Mouse (Mus musculus): ENCODE results near the gene Wfdc13.

Gene Wfdc13

DNA sequence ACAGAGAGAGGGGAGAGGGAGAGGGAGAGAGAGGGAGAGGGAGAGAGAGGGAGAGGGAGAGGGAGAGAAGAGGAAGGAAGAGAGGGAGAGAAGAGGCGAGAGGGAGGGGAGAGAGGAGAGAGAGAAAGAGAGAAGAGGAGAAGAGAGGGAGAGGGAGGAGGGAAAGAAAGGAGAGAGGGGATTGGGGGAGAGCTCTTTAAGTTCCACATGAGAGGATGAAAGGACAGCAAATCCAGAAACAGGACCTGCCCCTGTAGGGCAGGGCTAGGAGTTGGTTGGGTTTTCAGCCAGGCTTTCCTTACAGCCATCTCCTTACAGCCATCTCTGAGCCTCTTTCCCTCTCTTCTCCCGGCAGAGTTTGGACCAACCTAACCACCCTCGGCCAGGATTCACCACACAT is at the start of gene Wfdc13:
Wfdc13 (plus strand) TSS at position 301 of the 400 bp plus-strand sequence.
- no peak for DNase-seq (ENCODE audit: low read depth, low spot score)

DNA sequence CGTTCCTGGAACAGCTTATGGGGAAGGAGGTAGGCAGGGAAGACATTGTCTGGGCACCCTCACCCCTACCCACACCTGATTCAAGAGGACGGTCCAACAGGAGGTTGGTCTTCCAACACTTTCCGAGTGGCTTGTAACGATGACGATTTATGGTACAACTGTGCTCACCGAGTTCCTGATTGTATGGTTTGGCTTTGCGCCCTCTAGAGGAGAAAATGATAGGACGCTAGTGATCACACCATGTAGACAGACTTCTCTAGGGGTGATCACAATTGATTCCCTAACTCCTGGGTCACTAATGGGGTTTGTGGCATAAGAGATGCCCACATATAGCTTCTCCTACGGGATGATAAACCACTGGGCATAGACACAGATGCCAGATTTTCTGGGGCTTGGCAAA is 49.6 kb upstream of the Wfdc13 start:
- DNase-seq (ENCODE audit: low read depth, low spot score): peak; percentile 81

DNA sequence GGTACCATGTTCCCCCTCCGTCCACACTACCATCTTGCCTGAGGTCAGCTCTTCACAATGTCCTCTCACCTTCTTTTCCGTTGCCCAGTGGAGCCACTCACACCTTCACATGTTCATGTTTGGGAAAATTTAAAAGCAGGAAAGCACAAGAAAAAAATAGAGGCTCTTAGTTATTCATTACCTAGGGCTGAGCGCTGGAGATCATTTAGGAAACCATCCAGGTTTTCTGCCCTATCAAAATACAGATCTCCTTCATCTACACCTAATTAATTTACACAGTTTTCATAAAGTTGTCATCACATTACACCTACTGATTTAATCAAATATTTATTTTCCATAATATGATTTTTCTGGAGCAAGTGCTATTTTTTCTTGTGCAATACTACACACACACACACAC is 46.2 kb upstream of the Wfdc13 start, which contains the start of gene Wfdc16:
Wfdc16 (minus strand) TSS at position 101 of the 400 bp plus-strand sequence.
- DNase-seq (ENCODE audit: low read depth, low spot score): no peak

DNA sequence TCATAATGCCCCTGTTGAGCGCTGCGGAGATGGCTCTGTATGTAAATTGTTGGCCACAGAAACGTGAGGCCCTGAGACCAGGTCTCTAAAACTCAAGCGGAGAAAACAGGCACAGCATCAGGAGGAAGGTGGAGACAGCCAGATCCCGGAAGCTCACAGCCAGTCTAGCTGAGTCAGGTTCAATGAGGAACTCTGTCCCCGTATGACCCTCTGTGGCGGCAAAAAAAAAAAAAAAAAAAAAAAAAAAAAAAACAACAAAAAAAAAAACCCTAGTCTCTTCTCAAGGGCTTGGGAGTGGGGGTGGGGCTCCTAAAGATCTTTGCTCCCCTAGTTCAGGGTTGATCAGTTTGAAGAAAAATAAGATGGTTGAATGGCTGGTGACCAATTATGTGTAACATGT is 43.8 kb upstream of the Wfdc13 start:
- peak; percentile 62 for DNase-seq (ENCODE audit: low read depth, low spot score)

GRCm38 (mm10) chr2:164641881-164642673 is 42.8 kb upstream of the Wfdc13 start:
- peak; percentile 42 for DNase-seq (ENCODE audit: low read depth, low spot score)

- DNase-seq (ENCODE audit: low read depth, low spot score): peak; percentile 81
Measured at GRCm38 (mm10) chr2:164655858-164656257, 29.0 kb upstream of the Wfdc13 start, which contains the start of gene Wfdc10. Wfdc10 (plus strand) TSS chr2:164656046.

GRCm38 (mm10) chr2:164656483-164656882 is 28.4 kb upstream of the Wfdc13 start, which contains the start of gene Wfdc9:
Wfdc9 (minus strand) TSS chr2:164656583.
- no peak for DNase-seq (ENCODE audit: low read depth, low spot score)

DNA sequence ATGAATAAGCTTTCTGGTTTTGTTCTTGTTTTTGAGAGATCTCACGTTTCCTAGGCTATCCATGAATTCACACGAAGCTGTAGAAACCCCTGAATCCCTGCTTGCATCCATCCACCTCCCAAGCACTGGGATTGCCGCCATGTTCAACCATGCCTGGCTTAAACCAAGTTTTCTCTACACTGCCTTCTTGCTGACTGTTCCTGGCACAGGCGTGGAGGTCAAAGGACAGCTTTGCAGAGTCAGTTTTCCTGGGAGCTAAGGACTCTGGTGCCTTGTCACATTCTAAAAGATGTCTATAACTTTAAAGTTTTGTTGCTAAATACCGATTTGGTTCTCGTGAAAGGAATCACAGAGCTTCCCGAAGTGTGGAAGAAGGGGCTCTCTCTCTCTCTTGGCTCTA is 20.1 kb upstream of the Wfdc13 start:
- DNase-seq (ENCODE audit: low read depth, low spot score): no peak

GRCm38 (mm10) chr2:164670261-164670660 is 14.6 kb upstream of the Wfdc13 start:
- DNase-seq (ENCODE audit: low read depth, low spot score): no peak

- DNase-seq (ENCODE audit: low read depth, low spot score): no peak
Measured at GRCm38 (mm10) chr2:164670938-164671337, 14.0 kb upstream of the Wfdc13 start.

DNA sequence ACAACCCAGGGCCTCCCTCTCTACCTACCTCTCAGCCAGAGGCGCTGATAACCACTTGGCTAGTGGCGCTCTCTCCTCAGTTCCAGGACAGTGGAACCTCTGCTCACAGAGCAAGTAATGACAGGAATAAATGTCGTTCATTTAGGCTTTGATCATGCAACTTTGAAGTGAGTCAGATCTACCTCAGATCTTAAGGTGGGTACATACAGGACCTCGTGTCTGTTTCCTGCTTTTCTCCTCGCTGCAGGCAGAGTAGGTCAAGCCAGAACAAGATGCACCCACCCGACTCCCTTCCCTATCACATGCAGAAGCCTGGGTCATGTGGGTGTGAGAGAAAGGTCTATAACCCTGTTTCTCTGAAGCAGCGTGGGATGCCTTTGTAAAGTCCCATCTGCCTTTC is 10.9 kb upstream of the Wfdc13 start, which contains the start of gene Wfdc11:
Wfdc11 (minus strand) TSS at position 101 of the 400 bp plus-strand sequence.
- no peak for DNase-seq (ENCODE audit: low read depth, low spot score)

- peak; percentile 64 for DNase-seq (ENCODE audit: low read depth, low spot score)
Measured at GRCm38 (mm10) chr2:164676103-164676502, 8.8 kb upstream of the Wfdc13 start.

DNA sequence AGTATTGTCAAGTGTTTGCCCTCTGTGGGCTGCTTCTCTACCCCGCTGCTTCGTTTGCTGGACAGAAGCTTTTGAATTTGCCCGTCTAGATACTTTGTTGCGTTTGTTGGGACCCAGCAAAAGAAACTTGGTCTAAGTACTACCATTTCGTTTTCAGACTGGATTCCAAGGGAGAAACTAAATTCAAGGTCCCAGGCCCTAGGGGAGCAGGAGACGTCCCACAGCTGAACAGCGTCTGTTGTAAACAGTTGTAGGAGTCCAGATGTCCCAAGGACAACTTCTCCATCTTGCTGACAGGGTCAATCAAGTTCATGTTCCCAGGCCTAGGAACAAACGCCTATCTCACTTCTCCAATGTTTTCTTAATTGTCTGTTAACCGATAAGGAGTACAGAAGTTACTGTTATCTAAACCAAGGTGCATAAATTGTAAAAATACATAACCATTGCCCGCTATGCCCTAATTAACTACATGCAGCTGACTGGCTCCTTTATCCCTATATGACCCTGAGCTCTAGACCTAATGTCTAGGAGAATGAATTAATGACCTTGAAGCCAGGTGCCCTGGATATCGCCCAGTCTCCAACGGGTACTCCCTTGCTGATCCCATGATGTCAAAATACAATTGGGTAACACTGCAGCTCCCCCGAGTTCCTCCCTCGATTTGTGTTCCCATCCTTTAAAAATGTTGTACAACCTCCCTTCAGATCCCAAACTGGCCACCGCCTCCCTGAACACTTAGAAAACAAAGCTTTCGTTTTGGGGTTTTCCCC is 7.8 kb upstream of the Wfdc13 start:
- no peak for DNase-seq (ENCODE audit: low read depth, low spot score)

DNA sequence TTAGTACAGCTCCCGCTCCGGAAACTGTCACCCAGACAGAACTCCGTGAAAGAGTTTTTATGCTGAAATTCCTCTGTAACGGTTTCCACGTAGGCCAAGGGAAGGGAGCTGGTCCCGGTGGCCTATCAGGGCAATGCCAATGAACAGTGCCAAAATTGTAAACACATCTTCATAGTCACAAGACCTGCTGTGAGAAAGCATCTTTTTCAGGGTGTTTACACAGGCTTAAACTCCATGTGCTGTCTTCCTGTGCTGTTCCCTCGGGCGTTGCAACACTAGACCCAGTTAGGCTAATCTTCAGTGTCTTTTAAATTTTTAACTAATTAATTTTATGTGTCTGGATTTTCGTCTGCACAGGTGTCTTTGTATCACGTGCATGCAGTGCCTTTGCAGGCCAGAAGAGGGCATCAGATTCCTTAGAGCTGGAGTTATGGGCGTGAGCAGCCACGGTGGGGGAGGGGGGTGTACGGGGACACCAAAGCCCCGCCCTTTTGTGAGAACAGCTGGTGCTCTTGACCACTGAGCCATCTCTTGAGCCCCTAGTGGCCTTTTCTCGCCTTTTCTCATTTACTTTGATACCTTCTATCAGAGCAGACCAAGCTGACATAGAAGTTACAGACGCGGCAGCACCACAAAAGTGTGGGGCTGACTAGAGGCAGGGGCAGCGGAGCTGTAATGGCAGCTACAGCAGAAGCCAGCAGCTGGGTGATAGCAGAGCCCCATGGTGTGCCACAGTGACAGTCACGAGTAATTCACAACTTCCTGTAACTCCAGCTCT is 5.9 kb upstream of the Wfdc13 start:
- DNase-seq (ENCODE audit: low read depth, low spot score): peak; percentile 82

- DNase-seq (ENCODE audit: low read depth, low spot score): no peak
Measured at GRCm38 (mm10) chr2:164679906-164680305, 5.0 kb upstream of the Wfdc13 start.

GRCm38 (mm10) chr2:164698201-164698600 is 13.3 kb downstream of the Wfdc13 start, which contains the start of gene Spint4:
Spint4 (plus strand) TSS chr2:164698501.
- peak; percentile 31 for DNase-seq (ENCODE audit: low read depth, low spot score)

GRCm38 (mm10) chr2:164700959-164701358 is 16.1 kb downstream of the Wfdc13 start:
- no peak for DNase-seq (ENCODE audit: low read depth, low spot score)

DNA sequence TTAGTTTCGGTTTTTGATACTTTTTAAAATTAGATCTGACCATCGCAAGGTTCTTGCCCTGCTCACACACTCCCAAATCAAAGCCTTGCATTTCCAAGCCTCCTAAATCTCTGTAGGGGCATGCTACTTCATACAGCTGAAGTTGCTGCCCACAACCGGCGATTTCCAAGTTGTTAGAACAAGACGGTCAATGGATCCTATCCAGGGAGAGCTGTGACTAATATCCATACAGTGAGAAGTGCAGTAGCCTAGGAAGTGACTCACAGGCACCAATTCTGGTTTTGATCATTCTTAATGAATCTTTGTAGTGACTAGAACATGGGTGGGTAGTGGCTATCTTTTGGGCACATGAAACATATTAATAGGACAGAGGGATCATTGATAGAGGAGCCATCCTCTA is 16.9 kb downstream of the Wfdc13 start:
- DNase-seq (ENCODE audit: low read depth, low spot score): no peak

- DNase-seq (ENCODE audit: low read depth, low spot score): peak; percentile 50
Measured at GRCm38 (mm10) chr2:164704235-164704634, 19.3 kb downstream of the Wfdc13 start.

DNA sequence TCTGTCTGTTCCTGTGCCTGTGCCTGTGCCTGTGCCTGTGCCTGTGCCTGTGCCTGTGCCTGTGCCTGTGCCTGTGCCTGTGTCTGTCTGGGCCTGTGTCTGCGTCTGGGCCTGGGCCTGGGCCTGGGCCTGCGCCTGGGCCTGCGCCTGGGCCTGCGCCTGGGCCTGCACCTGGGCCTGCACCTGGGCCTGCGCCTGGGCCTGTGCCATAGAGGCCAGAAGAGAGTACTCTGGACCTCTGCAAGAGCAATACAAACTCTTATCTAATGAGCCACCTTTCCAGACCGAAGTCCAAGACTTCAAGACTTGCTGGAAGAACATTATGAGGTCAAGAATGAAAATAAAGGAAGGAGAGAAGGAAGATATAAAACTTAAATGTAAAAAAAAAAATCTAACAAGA is 20.4 kb downstream of the Wfdc13 start:
- peak; percentile 59 for DNase-seq (ENCODE audit: low read depth, low spot score)

- DNase-seq (ENCODE audit: low read depth, low spot score): peak; percentile 39
Measured at GRCm38 (mm10) chr2:164705991-164706390, 21.1 kb downstream of the Wfdc13 start.

DNA sequence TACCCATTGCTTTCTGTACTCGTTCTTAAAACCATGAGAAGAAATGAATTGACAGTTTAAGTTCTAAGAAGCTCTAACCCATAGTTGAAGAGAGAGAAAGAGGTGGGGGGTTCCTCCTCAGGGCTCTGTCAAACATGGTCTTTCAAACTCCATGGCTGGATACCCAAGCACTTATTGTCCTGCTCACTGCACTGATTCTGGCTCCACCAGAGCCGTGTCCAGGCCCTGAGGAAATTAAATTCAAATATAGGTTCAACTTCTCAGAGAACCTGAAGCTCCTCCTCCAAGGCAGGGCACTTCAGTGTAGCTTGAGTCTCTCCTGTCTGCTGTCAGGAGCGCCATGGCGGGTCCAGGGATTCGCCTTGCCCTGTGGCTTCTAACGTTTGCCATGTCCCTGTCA is 30.1 kb downstream of the Wfdc13 start, which contains the start of gene Spint5:
Spint5 (plus strand) TSS at position 301 of the 400 bp plus-strand sequence.
- DNase-seq (ENCODE audit: low read depth, low spot score): no peak

Measured in R1 (cell line).